Mouse (Mus musculus): ENCODE results near the gene Pcp4l1. TPM values are rescaled to one million over a fixed set of nuclear protein-coding genes. Genes with fewer than 3 reads are reported as not detected.

Gene Pcp4l1
- total and polyA plus RNA-seq, 2 experiments from 2014 or later, result 22.1 to 24.1 TPM

DNA sequence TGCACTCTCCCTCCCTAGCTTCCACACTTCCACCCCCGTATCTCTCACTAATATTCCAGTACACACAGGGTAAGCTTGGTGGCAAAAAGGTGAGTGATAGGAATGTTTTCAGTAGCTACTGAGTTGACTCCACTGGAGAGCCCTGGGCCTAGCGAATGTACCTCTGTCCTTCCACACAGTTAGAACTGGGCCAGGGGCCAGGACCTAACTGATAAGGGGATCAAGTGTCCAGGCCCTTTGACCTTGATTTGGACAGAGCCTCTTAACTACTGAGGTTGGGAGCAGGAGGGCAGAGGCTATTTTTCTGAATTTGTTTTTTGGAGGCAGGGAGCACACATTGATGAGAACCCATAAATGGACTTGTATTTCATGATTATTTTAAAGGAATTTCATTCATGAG lies 27.7 kb upstream of the Pcp4l1 start:
- Histone ChIP-seq H3K36me3 (ENCODE audit: insufficient read depth, low read length) (peaks cover 15% of the 10 kb centered on the region; the same call in 1 of the 2 replicates), H3K9me3 (ENCODE audit: low read length) (no peaks in the 10 kb centered on the region), H3K4me1 (ENCODE audit: insufficient read depth, low read length) (peaks cover 6% of the 10 kb centered on the region), H3K27me3 (ENCODE audit: insufficient read depth, low read length) (no peaks in the 10 kb centered on the region), H3K9ac (replicated peaks; ENCODE audit: low read length, poor library complexity, severe bottlenecking) (no peak overlapping the region), H3K27ac (ENCODE audit: low read depth, low read length) (no peak overlapping the region), H3K4me3 (ENCODE audit: low read depth, low read length) (no peak overlapping the region), H3K4me2 (ENCODE audit: low read depth, low read length, poor library complexity, severe bottlenecking) (no peak overlapping the region)
- TF ChIP-seq CTCF (IDR thresholded peaks at IDR 0.05), result no peak
- whole genome bisulfite sequencing, result 92% methylated on average over 2 of the region's 2 CpGs
- no peak for ATAC-seq (ENCODE audit: low FRiP score)
- DNase-seq (ENCODE audit: low spot score), result no peak

DNA sequence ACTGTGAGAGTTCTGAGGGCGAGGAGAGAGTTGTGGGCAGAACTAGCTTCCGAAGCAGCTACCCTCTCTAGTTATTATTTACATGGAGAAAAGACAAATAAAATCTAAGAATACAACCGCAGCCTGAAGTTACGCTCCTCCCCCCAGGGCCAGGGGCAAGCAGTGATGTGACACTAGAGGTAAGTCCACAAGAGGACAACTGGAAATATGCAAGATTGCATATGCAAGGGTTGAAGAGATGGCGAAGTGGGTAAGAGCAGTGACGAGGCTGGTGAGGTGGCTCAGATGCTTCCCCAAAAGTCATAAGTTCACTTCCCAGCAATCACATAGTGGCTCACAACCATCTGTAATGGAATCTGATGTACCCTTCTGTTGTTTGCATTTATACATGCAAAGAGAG lies 27.1 kb upstream of the Pcp4l1 start:
- H3K4me1 ChIP-seq (ENCODE audit: insufficient read depth, low read length), result peaks cover 6% of the 10 kb centered on the region

DNA sequence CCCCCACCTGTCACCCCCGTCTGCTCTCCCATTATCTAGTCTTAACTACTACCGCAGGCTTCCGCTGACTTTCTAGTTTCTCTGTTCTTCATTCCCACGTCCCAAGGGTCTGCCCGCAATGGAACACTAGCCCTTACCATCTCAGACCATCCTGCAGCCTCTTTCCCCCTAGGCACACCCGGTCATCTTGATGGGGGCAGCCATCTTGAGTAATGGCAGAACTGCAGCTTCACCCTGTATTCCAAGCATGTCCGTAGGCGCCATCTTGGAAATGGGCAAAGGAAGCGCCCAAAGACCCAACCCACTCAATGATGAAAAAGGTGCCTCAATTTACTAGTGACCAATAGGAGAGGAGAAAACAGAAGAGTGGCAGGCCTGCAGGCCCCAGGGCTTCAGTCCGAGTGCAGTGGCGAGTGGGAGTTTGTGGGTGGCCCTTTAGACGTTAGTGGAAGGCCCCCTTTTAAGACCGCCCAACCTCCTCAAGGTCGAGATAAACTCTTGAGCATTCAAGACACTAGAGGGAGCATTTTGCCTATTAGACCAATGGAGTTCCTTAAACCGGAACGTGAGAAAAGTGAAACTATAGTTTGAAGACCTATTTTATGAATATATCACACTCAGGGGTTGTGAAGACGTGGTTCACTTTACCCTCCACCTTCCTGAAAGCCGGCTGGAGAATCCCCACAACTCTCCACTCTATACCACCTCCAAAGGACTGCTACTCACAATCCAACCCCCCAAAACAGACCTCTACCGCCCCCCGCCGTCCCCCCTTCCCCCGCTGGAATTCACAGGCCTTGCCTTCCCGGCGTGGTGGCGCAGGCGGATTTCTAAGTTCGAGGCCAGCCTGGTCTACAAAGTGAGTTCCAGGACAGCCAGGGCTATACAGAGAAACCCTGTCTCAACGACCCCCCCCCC lies 26.4 kb upstream of the Pcp4l1 start, which contains the start of gene Tomm40l:
TSS of gene Tomm40l (minus strand) at position 277 of the 918 bp plus-strand sequence.
- WGBS, result 2% methylated on average over 28 of the region's 28 CpGs
- H3K9ac ChIP-seq (replicated peaks; ENCODE audit: low read length, poor library complexity, severe bottlenecking), result peak within 1 kb of the TSS; percentile 50
- peak; percentile 84 for TF ChIP-seq CTCF (IDR thresholded peaks at IDR 0.05)
- peaks cover 23% of the 10 kb centered on the region; the same call in 1 of the 2 replicates for H3K36me3 ChIP-seq (ENCODE audit: insufficient read depth, low read length)
- ATAC-seq (ENCODE audit: low FRiP score) (peak; percentile 95), DNase-seq (ENCODE audit: low spot score) (peak; percentile 99)
- peak within 1 kb of the TSS; percentile 21; the same call in 1 of the 2 replicates for H3K27ac ChIP-seq (ENCODE audit: low read depth, low read length)
- peaks cover 6% of the 10 kb centered on the region for H3K4me1 ChIP-seq (ENCODE audit: insufficient read depth, low read length)
- H3K9me3 ChIP-seq (ENCODE audit: low read length), result no peaks in the 10 kb centered on the region
- peak within 1 kb of the TSS; percentile 60 for H3K4me3 ChIP-seq (ENCODE audit: low read depth, low read length)
- H3K27me3 ChIP-seq (ENCODE audit: insufficient read depth, low read length), result no peaks in the 10 kb centered on the region
- H3K4me2 ChIP-seq (ENCODE audit: low read depth, low read length, poor library complexity, severe bottlenecking), result peak within 1 kb of the TSS; percentile 71

More for the DNA sequence above, 27.1 kb upstream of the Pcp4l1 start:
- H3K4me2 ChIP-seq (ENCODE audit: low read depth, low read length, poor library complexity, severe bottlenecking), result peak overlapping the region; percentile 71
- 81% methylated on average over 6 of the region's 6 CpGs for WGBS
- no peak overlapping the region for H3K9ac ChIP-seq (replicated peaks; ENCODE audit: low read length, poor library complexity, severe bottlenecking)
- no peaks in the 10 kb centered on the region for H3K9me3 ChIP-seq (ENCODE audit: low read length)
- ATAC-seq (ENCODE audit: low FRiP score) (no peak), DNase-seq (ENCODE audit: low spot score) (no peak)
- no peak for TF ChIP-seq CTCF (IDR thresholded peaks at IDR 0.05)
- H3K36me3 ChIP-seq (ENCODE audit: insufficient read depth, low read length), result peaks cover 20% of the 10 kb centered on the region; the same call in 1 of the 2 replicates
- no peak overlapping the region for H3K27ac ChIP-seq (ENCODE audit: low read depth, low read length)
- H3K4me3 ChIP-seq (ENCODE audit: low read depth, low read length), result peak overlapping the region; percentile 60; the same call in 1 of the 2 replicates
- H3K27me3 ChIP-seq (ENCODE audit: insufficient read depth, low read length), result no peaks in the 10 kb centered on the region

DNA sequence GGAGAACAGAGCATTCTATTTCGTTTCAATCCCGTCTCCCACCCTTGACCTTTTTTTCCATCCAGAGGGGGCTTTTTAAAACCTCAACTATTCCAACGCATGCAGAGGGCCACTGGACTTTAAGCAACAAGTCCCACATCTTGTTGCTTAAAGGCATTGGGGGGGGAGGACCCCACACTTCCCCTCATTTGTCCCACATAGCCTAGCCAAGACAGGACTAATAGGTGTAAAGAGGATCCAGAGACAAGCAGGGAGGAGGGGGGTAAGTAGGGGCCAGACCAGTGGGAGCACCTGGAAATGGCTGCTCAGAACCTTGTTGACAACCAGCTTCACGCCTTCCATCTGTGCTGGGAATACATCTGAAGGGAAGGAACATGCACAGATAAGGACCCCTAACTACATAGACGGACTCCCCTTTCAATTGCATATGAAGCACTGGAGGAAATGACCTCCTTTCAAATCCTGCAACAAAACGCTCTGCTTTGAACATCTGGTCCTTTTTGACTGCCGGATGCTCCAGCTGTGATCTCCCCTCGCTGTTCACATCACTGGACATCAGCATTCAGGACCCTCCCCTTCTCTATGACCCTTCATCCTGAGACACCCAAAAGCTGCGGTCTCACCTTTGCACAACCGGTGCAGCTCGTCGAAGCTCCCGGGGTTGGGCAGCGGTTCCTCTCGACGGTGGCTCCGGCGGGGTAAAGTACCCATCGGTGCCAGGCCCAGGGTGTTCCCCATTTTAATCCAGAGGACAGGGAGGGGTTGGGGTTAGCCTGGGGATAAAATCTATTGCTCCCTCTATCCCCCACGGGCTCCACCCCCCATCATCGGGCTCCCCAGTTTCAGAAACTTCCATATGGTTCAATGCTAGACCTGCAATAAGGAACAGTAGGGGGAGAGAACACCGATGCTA lies 25.5 kb upstream of the Pcp4l1 start:
- peak overlapping the region; percentile 32; the same call in 1 of the 2 replicates for H3K27ac ChIP-seq (ENCODE audit: low read depth, low read length)
- DNase-seq (ENCODE audit: low spot score) (no peak), ATAC-seq (ENCODE audit: low FRiP score) (peak; percentile 0; the same call in 1 of the 2 replicates)
- H3K4me2 ChIP-seq (ENCODE audit: low read depth, low read length, poor library complexity, severe bottlenecking), result peak overlapping the region; percentile 71
- no peaks in the 10 kb centered on the region for H3K9me3 ChIP-seq (ENCODE audit: low read length)
- H3K36me3 ChIP-seq (ENCODE audit: insufficient read depth, low read length), result peaks cover 26% of the 10 kb centered on the region; the same call in 1 of the 2 replicates
- 5% methylated on average over 22 of the region's 22 CpGs for WGBS
- TF ChIP-seq CTCF (IDR thresholded peaks at IDR 0.05), result no peak
- H3K4me1 ChIP-seq (ENCODE audit: insufficient read depth, low read length), result peaks cover 6% of the 10 kb centered on the region
- H3K9ac ChIP-seq (replicated peaks; ENCODE audit: low read length, poor library complexity, severe bottlenecking), result peak overlapping the region; percentile 50
- H3K27me3 ChIP-seq (ENCODE audit: insufficient read depth, low read length), result no peaks in the 10 kb centered on the region
- peak overlapping the region; percentile 60 for H3K4me3 ChIP-seq (ENCODE audit: low read depth, low read length)

DNA sequence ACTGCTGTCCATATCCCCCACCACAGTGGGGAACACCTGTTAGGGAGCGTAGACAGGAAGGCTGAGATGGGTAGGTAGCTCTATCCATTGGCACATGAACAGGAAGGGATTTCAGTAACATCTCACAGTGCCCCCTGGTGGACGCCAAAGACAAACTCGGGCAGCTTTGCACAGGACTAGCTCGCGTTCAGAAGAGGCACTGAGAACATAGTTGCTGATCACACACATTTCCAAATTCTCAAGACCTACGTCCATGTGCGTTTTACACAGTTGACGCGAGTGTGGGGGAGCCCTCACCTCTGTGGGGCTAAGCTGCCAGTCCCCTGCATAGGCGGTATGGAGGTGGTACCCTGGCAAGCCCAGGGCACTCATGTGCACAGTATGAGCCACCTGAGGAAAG lies 24.8 kb upstream of the Pcp4l1 start:
- WGBS, result 8% methylated on average over 10 of the region's 10 CpGs

More for the DNA sequence above, 24.8 kb upstream of the Pcp4l1 start:
- H3K9ac ChIP-seq (replicated peaks; ENCODE audit: low read length, poor library complexity, severe bottlenecking), result peak overlapping the region; percentile 50; the same call in 1 of the 2 replicates
- peak overlapping the region; percentile 71 for H3K4me2 ChIP-seq (ENCODE audit: low read depth, low read length, poor library complexity, severe bottlenecking)
- peak; percentile 95 for TF ChIP-seq CTCF (IDR thresholded peaks at IDR 0.05)
- H3K27me3 ChIP-seq (ENCODE audit: insufficient read depth, low read length), result no peaks in the 10 kb centered on the region
- H3K4me3 ChIP-seq (ENCODE audit: low read depth, low read length), result peak overlapping the region; percentile 60
- peak; percentile 24; the same call in 1 of the 2 replicates for ATAC-seq (ENCODE audit: low FRiP score)
- H3K27ac ChIP-seq (ENCODE audit: low read depth, low read length), result peak overlapping the region; percentile 32; the same call in 1 of the 2 replicates
- peaks cover 6% of the 10 kb centered on the region for H3K4me1 ChIP-seq (ENCODE audit: insufficient read depth, low read length)
- peaks cover 26% of the 10 kb centered on the region; the same call in 1 of the 2 replicates for H3K36me3 ChIP-seq (ENCODE audit: insufficient read depth, low read length)
- no peaks in the 10 kb centered on the region for H3K9me3 ChIP-seq (ENCODE audit: low read length)
- peak; percentile 90 for DNase-seq (ENCODE audit: low spot score)
